Mouse (Mus musculus) limb, embryonic 10.5 days (tissue): ENCODE measurements around the gene Slc41a3. TPM values are rescaled to one million over a fixed set of nuclear protein-coding genes. Genes with fewer than 3 reads are reported as not detected.

Experiments used
- DNase-seq: peaks from one replicate; pipeline ENCODE4 v3.0.0-alpha.2; 2017; ENCODE audit warnings: low spot score
- H3K27ac ChIP-seq: fragments of 300-500 bp; sonication (generic); 2 replicates; pipeline ENCODE4 v1.5.1; 2016; ENCODE audit warnings: mild to moderate bottlenecking
- H3K27me3 ChIP-seq: fragments of 300-500 bp; sonication (generic); 2 replicates; pipeline ENCODE4 v1.6.1; 2016; ENCODE audit warnings: low read depth, mild to moderate bottlenecking; ENCODE audit not compliant: poor library complexity, severe bottlenecking
- H3K36me3 ChIP-seq: fragments of 300-500 bp; sonication (generic); 2 replicates; pipeline ENCODE4 v1.6.1; 2016; ENCODE audit warnings: mild to moderate bottlenecking, moderate library complexity
- H3K4me1 ChIP-seq: fragments of 300-500 bp; sonication (generic); 2 replicates; pipeline ENCODE4 v1.6.1; 2016
- H3K4me3 ChIP-seq: fragments of 300-500 bp; sonication (generic); 2 replicates; pipeline ENCODE4 v1.5.1; 2016; ENCODE audit warnings: mild to moderate bottlenecking, moderate library complexity
- H3K9me3 ChIP-seq: fragments of 300-500 bp; sonication (generic); replicated peaks from 2 replicates; pipeline ENCODE4 v1.6.1; 2016; ENCODE audit warnings: mild to moderate bottlenecking
- WGBS: fragments of 180-500 bp; shearing (Covaris S2); methylation state at CpG from one replicate; pipeline ENCODE4 v1.1.7; 2016; 5-methylcytosine and 5-hydroxymethylcytosine counted together
- polyA plus RNA-seq: library from polyadenylated mRNA; unstranded; fragments of >200 nt; fragmentation: Nextera tagmentation; extraction: Ambion mirVana; gene quantifications from 2 replicates; pipeline ENCODE4 v1.2.1, GENCODE M21; 2016

Gene Slc41a3
- polyA plus RNA-seq, 1 experiment from 2014 or later = 2.4 TPM

GRCm38 (mm10) chr6:90663736-90664135, 59.2 kb downstream of the Slc41a3 start:
- DNase-seq = no peak
- Histone ChIP-seq H3K27me3 (no peaks in the 10 kb centered on the region), H3K9me3 (no peaks in the 10 kb centered on the region), H3K4me3 (no peak overlapping the region), H3K36me3 (peaks cover 56% of the 10 kb centered on the region), H3K4me1 (0 out of 2 replicates have a peak, but pooled peaks cover 3% of the 10 kb centered on the region), H3K27ac (peak overlapping the region; percentile 39; the same call in 1 of the 2 replicates)
- WGBS = 77% methylated on average over 11 of the region's 11 CpGs

- WGBS = 67% methylated on average over 9 of the region's 9 CpGs
- Histone ChIP-seq H3K36me3 (peaks cover 91% of the 10 kb centered on the region), H3K4me1 (no peaks in the 10 kb centered on the region), H3K9me3 (no peaks in the 10 kb centered on the region), H3K4me3 (no peak overlapping the region), H3K27ac (no peak overlapping the region), H3K27me3 (no peaks in the 10 kb centered on the region)
- DNase-seq = no peak
Observed at GRCm38 (mm10) chr6:90668693-90669092, 64.2 kb downstream of the Slc41a3 start.

GRCm38 (mm10) chr6:90678759-90679158, 74.2 kb downstream of the Slc41a3 start:
- Histone ChIP-seq H3K4me3 (no peak overlapping the region), H3K27me3 (no peaks in the 10 kb centered on the region), H3K27ac (no peak overlapping the region), H3K36me3 (peaks cover 69% of the 10 kb centered on the region), H3K9me3 (no peaks in the 10 kb centered on the region), H3K4me1 (no peaks in the 10 kb centered on the region)
- WGBS = 83% methylated on average over 4 of the region's 4 CpGs
- no peak for DNase-seq

GRCm38 (mm10) chr6:90680401-90680800, 75.9 kb downstream of the Slc41a3 start:
- DNase-seq = no peak
- H3K36me3 ChIP-seq = peaks cover 57% of the 10 kb centered on the region
- H3K4me3 ChIP-seq = no peak overlapping the region
- 88% methylated on average over 12 of the region's 12 CpGs for WGBS
- H3K27ac ChIP-seq = no peak overlapping the region
- H3K9me3 ChIP-seq = no peaks in the 10 kb centered on the region
- H3K4me1 ChIP-seq = peaks cover 8% of the 10 kb centered on the region; the same call in 1 of the 2 replicates
- no peaks in the 10 kb centered on the region for H3K27me3 ChIP-seq

- H3K27ac ChIP-seq = 0 out of 2 replicates have a peak overlapping the region, but pooled peaks have one; percentile 1
- no peaks in the 10 kb centered on the region for H3K9me3 ChIP-seq
- DNase-seq = no peak
- peaks cover 42% of the 10 kb centered on the region for H3K36me3 ChIP-seq
- peaks cover 10% of the 10 kb centered on the region; the same call in 1 of the 2 replicates for H3K4me1 ChIP-seq
- WGBS = 80% methylated on average over 3 of the region's 3 CpGs
- H3K27me3 ChIP-seq = no peaks in the 10 kb centered on the region
- no peak overlapping the region for H3K4me3 ChIP-seq
Observed at GRCm38 (mm10) chr6:90683831-90684532, 79.5 kb downstream of the Slc41a3 start.

GRCm38 (mm10) chr6:90686812-90687211, 82.3 kb downstream of the Slc41a3 start:
- Histone ChIP-seq H3K4me3 (no peak overlapping the region), H3K27me3 (no peaks in the 10 kb centered on the region), H3K9me3 (no peaks in the 10 kb centered on the region), H3K4me1 (peaks cover 10% of the 10 kb centered on the region; the same call in 1 of the 2 replicates), H3K27ac (no peak overlapping the region), H3K36me3 (peaks cover 52% of the 10 kb centered on the region)
- 86% methylated on average over 1 of the region's 1 CpGs for WGBS
- DNase-seq = no peak

- peaks cover 10% of the 10 kb centered on the region; the same call in 1 of the 2 replicates for H3K4me1 ChIP-seq
- H3K4me3 ChIP-seq = no peak overlapping the region
- 96% methylated on average over 6 of the region's 6 CpGs for WGBS
- H3K27me3 ChIP-seq = no peaks in the 10 kb centered on the region
- H3K36me3 ChIP-seq = peaks cover 61% of the 10 kb centered on the region
- no peak overlapping the region for H3K27ac ChIP-seq
- DNase-seq = no peak
- H3K9me3 ChIP-seq = no peaks in the 10 kb centered on the region
Observed at GRCm38 (mm10) chr6:90688003-90688402, 83.5 kb downstream of the Slc41a3 start.

- Histone ChIP-seq H3K4me3 (no peak overlapping the region), H3K4me1 (peaks cover 10% of the 10 kb centered on the region; the same call in 1 of the 2 replicates), H3K27me3 (no peaks in the 10 kb centered on the region), H3K9me3 (no peaks in the 10 kb centered on the region), H3K36me3 (peaks cover 68% of the 10 kb centered on the region), H3K27ac (no peak overlapping the region)
- 87% methylated on average over 3 of the region's 3 CpGs for WGBS
- no peak for DNase-seq
Observed at GRCm38 (mm10) chr6:90688742-90689141, 84.2 kb downstream of the Slc41a3 start.

- Histone ChIP-seq H3K36me3 (peaks cover 75% of the 10 kb centered on the region), H3K27me3 (no peaks in the 10 kb centered on the region), H3K4me3 (no peak overlapping the region), H3K4me1 (peaks cover 5% of the 10 kb centered on the region; the same call in 1 of the 2 replicates), H3K27ac (no peak overlapping the region), H3K9me3 (no peaks in the 10 kb centered on the region)
- WGBS = 93% methylated on average over 10 of the region's 10 CpGs
- DNase-seq = no peak
Observed at GRCm38 (mm10) chr6:90689500-90689899, 85.0 kb downstream of the Slc41a3 start.

GRCm38 (mm10) chr6:90691935-90692334, 87.4 kb downstream of the Slc41a3 start:
- Histone ChIP-seq H3K9me3 (no peaks in the 10 kb centered on the region), H3K27ac (no peak overlapping the region), H3K27me3 (no peaks in the 10 kb centered on the region), H3K4me1 (no peaks in the 10 kb centered on the region), H3K36me3 (peaks cover 72% of the 10 kb centered on the region), H3K4me3 (no peak overlapping the region)
- 91% methylated on average over 2 of the region's 2 CpGs for WGBS
- no peak for DNase-seq

- no peak overlapping the region for H3K27ac ChIP-seq
- no peak overlapping the region for H3K4me3 ChIP-seq
- no peak for DNase-seq
- H3K4me1 ChIP-seq = no peaks in the 10 kb centered on the region
- H3K9me3 ChIP-seq = no peaks in the 10 kb centered on the region
- no peaks in the 10 kb centered on the region for H3K27me3 ChIP-seq
- 88% methylated on average over 2 of the region's 2 CpGs for WGBS
- peaks cover 69% of the 10 kb centered on the region for H3K36me3 ChIP-seq
Observed at GRCm38 (mm10) chr6:90692404-90692803, 87.9 kb downstream of the Slc41a3 start.

GRCm38 (mm10) chr6:90695754-90696153, 91.2 kb downstream of the Slc41a3 start:
- Histone ChIP-seq H3K4me3 (no peak overlapping the region), H3K27ac (no peak overlapping the region), H3K27me3 (no peaks in the 10 kb centered on the region), H3K9me3 (no peaks in the 10 kb centered on the region), H3K36me3 (peaks cover 35% of the 10 kb centered on the region), H3K4me1 (peaks cover 13% of the 10 kb centered on the region)
- DNase-seq = no peak
- WGBS = 92% methylated on average over 1 of the region's 1 CpGs
